Mouse (Mus musculus) embryo, embryonic 11 days (tissue): Measurements from ENCODE around the gene Mapkapk2.

Experiments used
- DNase-seq: peaks from one replicate; pipeline ENCODE4 v3.0.0-alpha.2; 2015

The Mapkapk2 gene

DNA sequence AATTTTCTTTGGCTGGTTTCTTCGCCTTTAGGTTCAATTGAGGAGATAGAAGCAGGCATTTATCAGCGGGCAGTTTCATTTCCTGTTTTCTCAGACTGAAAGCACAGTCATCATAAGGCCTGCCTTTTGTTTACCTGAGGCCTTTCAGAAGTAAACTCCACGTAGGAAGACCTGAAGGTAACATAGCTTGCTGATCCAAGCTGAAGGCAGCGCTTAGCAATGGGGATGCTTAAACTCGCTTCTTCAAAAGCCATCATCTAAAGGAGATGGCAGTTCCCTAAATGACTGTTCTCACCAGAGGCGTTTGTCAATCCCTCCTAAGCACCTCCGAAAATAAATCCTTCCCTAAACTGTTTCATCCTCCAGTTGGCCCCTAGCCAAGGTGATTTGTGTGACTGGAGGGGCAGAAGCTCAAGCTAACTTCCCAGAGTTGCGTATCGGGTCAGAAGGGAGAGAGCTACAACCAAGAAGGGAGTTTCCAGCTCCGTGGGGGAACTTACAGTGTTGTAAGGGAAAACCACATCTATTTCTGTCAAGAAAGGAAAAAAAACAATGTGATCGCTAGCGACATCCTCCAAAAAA is 13.0 kb upstream of the Mapkapk2 start:
- no peak for DNase-seq

DNA sequence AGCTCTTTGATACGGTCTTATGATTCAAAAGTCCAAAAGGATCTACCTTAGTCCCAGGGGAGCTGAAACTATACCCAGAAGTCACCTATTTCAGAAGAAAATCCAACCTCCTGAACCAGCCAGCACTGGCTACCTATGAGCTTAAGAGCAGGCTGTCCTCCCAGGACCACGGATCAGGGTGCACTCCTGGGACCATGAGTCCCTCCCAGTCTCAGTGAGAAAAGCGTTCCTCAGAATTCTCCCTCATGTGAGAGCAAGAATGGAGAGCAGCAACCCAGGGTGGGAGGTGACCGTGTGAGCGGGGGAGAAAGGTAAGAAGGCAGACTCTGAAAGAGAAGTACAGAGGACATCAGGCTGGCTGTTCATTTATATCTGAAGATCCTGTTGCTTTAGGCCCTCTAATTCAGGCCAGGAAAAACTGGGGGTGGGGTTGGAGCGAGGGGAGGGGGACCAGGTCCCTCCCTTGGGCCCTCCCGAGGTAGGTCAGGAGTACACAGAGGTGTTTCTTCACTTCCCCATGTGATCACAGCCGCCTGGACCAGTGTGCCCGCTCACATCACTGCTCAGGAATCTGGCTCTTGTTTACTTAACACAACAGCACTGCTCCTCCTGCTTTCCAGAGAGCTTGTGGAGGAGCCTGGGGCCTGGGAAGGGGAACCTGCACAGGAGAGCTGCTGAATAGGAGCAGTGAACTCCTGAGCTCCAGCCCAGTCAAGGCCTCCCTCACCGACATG is 10.1 kb upstream of the Mapkapk2 start:
- DNase-seq = peak; percentile 47

DNA sequence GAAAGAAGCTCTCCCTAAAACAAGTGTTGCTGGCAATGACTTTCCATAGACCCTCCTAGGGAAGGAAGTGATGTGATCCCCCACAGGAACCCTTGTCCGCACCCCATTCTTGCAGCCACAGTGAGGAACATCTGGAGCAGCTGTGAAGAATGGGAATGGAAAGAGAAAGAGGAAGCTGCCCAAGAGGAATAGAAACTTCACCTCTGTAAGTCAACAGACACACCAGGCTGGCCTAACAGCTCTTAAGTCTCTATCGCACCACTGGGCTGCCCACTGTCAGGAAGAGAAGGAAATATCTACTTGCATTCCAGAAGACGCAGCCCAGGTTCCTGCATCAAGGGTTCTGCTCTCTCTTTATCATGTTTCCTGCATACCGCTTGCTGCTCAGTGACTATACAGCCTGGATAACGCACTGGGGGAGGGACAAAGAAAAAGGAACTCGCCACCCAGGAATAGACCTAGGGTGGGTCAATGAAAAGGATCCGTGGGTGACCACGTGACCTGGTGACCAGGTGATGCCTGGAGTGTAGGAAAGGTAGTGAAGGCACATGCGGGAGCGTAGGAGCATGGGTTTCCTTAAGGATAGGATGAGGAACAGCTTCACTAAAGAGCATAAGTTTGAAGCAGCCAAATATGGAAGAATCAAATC is 6.3 kb upstream of the Mapkapk2 start:
- DNase-seq = no peak

DNA sequence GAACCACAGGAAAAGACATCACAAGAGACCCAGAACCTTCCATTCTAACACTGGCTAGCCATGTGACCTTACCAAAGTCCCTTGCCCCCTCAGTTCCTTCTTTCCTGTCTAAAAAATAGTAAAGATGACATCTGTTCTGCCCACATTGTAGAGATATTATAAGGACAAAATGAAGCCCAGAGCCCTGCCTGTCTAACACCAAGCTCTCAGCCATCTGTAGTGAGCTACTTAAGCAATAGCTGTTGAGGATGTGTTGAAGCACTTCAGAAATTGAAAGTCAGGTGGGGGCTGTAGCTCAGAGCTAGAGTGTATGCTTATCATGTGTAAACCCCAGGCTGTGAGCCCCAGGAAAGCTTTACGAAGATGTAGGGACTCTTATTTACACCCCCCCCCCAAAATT is 3.2 kb upstream of the Mapkapk2 start:
- no peak for DNase-seq

DNA sequence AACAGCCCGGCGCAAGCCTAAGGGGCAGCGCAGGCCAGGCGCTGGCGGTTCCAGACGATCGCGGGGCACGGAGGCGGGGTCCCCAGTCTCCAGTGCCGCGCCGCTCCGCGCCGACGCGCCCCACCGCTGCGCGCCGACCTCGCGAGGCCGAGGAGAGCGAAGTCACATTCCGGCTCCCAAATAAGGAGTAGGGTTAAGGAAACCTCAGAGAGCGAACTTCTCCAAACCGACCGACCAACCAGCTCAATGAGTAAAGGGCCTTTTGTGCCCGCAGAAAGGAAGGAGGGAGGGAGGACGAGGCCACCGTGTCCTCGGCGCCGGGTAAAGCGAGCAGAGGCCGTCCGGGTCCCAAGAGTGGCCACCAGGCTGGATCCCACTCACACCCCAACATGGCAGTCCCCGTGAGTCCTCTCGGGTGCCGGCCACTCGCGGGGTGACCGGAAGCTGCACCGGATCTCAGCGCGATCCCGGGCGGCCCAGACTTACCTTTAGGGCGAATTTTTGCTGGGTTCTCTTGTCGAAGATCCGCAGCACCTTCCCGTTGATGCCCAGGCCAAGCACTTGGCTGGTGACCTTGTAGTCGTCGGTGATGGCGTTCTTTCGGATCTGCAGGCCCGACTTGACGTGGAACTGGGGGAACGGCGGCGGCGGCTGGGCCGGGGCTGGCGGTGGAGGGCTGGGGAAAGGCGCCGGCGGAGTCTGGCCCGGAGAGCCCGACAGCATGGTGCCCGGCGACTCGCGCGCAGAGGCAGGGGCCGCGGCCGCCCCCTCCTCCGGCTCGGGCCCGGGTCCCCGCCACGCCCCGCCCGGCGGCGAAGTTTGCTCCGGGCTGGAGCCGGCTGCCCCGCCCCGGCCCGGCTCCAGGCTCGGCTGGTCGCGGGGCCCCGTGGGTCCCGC is 575 bp downstream of the Mapkapk2 start:
- peak; percentile 89 for DNase-seq

DNA sequence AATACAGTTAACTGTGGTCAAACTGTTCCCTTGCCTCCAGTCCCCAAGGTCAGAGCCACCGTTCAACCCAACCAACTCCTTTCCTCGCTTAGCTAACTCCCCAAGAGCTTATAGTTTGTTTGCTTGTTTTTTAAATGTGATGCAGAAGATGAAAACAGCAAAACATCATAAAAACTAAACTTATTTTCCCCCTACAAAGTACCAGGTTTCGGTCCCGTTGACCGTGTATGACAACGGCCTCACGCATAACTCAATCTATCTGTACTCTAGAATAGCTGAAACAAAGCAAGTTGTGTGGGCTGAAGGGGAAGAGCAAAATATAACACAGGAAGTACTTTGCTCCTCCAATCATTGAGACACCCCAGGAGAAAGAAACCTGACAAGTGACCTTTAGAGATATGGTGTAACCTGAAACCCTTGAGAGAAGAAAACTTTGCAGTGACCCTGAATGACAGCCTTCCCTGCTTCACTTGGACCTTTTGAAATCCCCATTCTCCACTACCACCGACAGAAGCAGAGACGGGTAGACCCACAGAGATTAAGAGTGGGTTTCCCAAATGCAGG is 1.4 kb downstream of the Mapkapk2 start:
- no peak for DNase-seq

DNA sequence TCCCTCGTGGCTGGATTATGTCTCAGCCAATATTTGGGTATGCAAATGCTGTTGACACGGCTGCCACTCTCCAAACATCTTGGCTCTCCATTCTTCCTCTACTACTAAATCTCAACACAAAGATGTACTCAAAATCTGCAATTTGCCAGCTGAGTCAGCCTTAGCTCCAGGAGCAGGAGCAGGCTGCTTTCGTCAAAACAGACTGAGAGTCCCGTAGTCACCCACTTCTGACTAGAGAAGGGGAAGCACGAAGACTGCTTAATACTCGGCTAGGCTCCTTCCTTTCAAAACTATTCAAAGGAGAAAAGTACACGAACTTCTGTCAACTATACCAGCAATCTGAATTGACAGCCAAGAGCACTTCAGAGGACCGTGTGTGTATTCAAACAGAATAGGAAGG is 2.1 kb downstream of the Mapkapk2 start:
- no peak for DNase-seq

DNA sequence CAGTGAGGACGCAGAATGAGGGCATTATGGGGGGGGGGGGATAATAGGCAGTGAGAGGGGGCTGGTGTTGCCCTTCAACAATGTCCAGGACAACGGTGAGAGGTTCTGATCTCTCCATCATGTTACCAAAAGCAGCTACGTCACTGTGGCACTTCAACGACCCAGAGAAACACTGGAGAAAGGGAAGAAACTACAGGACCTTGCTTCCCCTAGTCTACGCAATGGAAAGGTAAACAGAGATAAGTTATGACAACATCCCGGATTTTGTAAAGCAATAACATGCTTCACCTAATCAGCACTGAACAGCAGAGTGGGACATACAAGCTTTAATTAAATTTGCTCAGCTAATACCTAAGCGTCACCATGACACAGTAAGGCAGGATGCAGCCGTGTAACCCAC is 3.7 kb downstream of the Mapkapk2 start:
- DNase-seq = no peak

DNA sequence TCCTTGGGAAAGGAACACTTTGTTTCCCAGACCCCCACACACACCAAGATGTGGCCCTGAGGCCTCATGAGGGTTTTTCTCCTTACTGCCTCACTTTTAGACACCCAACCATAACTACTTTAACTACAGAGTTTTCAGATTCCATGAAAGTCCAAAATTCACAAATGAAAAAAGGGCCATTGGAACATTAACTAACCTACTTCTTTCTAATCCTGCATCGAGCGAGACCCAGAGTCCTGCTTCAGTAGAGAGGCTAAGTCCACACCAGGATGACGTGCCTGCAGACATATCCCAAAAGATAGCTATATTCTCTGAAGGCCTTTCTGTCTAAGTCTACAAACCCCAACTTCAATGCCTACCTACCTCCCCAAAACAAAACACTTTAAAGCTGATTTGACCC is 4.8 kb downstream of the Mapkapk2 start:
- no peak for DNase-seq

DNA sequence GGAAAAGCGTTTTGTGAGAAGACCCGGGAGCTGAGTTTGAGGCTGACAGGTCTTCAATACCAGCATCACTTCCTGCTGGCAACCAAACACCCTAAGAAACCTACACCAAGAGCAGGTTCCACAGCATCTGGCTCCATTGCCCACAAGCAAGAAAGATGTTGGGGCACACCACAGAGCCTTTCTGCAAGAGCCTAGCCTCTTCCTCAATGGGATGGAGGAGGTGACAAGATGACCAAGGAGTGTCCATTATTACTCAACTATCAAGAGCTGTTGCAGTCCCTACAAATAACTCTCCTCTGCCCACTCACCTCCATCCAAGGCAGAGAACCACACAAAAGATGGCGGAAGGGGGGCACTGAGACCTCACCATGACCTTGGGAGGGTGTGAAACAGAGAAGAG is 5.5 kb downstream of the Mapkapk2 start:
- no peak for DNase-seq

DNA sequence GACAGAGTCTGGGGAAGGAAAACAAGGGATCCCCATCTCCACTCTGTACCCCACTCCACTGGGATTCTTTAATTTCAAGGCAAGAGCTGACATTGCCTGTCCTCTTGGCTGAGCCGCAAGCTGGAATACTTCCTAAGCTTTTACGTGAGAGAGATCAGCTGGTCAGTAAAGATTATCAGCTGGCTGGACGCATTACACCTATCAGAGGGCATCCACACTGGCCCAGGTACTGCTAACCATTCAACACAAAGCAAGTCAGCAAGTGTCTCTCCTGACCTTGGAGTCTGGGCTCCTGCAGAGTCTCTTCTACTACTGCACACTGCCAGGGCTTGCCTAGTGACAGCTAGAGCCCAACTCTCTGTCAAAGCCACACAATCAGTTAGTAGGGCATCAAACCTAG is 6.1 kb downstream of the Mapkapk2 start:
- no peak for DNase-seq

DNA sequence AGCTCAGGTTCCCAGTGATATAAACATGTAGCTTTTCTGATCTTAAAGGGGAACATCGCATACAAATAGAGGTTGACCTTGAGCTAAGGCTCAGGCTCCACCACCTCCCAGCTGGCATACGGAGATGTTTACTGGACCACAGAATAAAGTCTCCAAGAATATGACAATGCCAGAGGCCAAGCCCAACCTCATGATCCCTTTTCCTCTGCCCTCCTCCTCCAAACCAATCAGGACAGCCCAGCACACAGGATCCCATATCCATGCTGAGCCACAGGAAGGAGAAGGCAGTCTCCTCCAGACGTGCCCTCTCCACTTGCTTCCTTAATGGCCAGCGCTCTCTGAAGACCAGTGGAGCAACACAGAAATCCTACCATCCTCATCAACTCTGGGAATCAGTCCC is 6.7 kb downstream of the Mapkapk2 start:
- DNase-seq = no peak

DNA sequence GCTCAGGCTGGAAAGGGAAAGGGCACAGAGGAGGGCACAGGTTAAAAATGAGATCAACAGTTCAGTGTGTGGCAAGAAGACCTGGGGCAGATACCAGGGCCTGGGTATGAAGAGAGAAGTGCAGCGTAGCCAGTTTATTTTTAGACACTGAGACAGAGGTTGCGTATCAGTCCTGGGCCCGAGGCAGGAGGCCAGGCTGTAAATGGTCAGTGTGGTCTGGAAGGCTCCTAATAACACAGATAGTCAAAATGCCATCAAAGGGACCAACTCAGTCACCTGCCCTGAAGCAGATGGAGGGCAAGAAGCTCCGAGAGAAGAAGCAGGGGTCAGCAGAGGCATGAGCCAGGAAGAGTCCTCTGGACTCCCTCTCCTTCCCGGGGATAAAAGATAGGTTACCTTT is 7.4 kb downstream of the Mapkapk2 start:
- no peak for DNase-seq

DNA sequence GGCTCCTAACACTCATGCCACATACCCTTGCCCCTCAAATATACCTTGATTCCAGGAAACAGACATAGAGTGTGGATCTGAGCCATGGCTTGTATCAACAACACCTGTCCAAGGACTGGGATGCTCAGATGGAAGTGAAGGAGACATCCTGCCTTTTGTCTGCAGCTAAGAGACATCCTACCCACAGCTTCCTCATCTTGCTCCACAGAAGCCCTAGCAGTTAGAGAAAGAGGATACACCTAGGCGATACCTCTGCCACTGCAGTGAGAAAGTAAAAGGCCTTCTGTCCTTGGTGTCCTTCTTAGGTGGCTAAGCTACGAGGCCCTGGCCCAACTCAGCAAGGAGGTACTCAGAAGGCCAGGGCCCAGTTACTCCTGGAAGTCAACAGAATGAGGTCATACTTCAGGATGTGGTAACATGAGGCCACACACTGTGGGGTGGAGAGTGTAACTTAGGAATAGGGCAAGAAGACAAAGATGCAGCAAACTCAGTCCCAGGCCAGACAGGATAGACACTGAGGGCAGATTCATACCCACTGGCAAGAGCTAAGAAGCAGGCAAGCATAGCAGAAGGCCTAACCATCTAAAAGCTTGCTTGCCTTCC is 8.0 kb downstream of the Mapkapk2 start:
- DNase-seq = no peak

DNA sequence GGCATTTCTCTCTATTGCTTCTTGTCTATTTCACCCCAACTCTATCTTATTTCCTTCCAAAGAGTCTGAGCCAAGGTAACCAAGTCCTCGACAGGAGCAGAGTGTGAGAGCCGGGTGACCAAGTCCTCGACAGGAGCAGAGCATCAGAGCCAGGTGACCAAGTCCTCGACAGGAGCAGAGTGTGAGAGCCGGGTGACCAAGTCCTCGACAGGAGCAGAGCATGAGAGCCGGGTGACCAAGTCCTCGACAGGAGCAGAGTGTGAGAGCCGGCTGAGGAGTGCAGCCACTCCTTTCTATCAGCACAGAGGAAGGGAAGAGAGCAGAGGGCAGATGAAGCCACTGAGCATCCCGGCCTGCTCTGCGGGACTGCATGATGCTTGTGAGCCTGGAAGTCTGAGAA is 9.1 kb downstream of the Mapkapk2 start:
- DNase-seq = no peak

DNA sequence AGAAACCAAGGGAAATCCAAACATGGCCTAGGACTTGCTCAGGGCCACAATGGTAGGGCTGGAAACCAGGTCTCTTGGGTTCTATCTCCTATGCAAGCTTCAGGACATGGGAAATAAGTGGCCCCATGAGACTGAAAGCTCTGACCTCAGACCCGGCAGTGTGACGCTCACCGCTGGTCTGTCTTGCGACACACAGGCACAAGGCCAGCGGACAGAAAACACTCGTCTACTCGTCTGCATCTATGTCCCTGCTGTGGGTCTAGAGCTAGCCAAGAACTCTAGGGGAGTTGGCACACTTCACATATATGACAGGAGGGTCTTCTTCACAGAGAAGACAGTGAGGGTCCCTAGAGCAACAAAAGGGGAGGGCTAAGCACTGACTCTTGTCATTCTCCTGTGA is 10.7 kb downstream of the Mapkapk2 start:
- DNase-seq = peak; percentile 29

DNA sequence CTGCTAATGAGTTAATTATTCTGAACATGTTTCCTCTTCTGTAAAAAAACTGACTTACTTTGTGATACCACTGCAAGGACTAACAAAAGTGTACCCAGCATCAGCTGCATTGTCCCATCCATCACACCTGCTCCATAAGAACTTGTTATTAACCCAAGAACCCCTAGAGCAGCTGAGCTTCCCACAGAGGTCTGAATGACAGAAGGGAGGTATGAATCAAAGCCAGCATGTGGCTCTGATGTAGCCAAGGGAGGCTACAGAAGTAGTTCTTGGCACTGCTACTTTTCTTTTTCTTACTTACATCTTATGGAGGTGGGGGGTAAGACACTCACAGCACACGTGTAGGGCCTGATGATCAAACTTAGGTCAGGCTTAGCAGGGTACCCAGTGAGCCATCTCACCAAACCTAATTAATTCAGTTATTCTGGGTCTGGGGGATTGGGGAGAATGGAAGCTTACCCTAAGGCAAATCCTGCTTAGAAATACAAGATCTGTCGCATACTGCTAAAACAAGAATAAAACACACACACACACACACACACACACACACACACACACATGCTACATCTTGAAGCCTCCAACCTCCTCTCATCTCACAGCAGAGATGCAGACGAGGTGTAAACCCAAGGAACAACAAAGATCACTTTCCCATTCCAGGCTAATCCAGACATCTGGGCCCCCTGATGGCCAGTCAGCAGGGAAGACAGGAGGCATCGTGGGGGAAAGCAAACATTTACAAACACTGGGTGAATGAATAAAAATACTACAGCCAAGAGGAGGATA is 11.5 kb downstream of the Mapkapk2 start:
- DNase-seq = no peak

DNA sequence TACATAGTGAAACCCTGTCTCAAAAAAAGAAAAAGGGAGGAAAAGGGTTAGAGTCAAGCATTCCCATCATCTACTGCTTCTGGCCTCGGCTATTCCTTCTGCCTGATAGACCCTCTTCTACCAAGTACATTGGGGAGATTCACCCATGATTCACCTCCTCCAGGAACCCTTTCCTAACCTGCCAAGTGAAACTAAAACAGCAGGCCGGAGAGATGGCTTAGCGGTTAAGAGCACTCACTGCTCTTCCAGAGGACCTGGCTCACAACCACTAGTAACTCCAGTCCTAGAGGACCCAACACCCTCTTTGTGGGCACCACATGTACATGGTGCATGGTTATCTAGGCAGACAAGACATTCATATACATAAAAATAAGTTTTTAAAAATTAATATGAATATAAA is 12.4 kb downstream of the Mapkapk2 start:
- no peak for DNase-seq

DNA sequence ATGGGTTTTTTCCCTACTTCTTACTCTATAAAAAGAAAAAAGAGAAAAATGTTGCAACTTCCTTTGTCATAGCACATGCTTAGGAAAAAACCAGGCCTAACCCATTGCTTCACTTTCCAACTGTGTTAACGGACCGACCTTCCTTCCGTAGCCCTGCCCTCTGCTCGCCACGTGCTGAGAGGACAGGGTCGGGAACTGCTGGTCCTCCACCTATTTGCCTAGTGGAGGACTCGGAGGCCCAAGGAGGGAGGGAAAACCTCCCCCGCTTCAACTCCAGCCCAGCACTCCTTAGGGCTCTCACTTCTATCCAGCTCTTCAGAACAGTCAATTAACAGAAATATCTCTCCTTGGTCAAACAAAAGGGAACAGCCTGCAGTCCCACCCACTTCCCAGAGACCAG is 13.3 kb downstream of the Mapkapk2 start:
- peak; percentile 47 for DNase-seq

DNA sequence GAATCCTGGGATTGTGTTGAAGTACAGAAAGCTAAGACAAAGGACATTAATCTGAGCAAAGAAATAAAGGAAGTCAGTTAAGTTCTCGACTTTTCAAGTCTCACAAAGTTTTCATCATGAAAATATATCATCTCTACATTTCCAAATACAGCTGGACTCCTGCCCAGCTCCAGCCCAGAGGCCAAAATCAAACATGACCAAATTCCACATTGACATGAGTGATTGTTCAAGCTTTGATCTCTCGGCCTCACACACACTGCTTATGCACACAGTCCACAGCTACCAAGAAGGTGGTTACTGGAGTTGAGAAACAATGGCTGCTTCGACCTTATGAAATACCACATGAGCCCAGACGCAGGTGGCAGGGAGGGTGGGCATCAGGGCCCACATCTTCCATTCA is 14.0 kb downstream of the Mapkapk2 start:
- DNase-seq = peak; percentile 46

DNA sequence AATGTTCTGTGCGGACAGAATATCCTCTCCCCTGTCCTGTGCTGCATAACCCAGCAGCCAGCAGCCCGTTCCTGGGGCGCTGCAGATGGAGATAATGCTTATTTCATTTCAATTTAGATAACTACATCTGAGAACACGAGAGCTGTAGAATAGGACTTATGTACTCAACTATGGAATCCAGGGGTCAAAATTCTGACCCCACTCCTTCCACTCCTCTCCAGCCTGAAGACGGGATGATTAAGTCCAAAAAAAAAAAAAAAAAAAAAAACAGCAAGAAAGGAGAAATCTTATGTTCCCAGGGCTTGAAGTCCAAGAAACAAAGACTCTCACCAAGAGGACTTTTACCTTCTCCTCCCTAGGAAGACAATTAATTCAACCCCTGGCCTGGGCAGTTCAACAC is 14.5 kb downstream of the Mapkapk2 start:
- DNase-seq = no peak

DNA sequence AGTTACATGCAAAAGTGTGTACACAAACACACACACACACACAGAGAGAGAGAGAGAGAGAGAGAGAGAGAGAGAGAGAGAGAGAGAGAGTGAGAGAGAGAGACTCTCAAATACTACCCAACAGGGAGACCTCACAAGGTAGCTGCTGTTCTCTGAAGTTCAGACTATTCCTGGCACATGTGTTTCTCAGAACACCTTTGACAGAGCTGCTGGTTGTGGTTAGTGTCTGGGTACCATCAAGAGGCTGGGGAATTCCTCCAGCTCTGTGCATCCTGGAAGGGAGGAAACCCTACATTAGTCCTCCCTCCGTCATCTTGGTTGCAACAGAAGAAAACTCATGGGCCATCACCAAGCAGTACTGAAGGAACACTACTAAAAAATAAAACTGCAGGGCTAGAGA is 16.9 kb downstream of the Mapkapk2 start:
- no peak for DNase-seq
